Mouse (Mus musculus): ENCODE data around the gene Ubqln1.

- TF ChIP-seq CTCF (IDR thresholded peaks at IDR 0.05; ENCODE audit: control insufficient read depth, insufficient read depth, insufficient replicate concordance, low read depth, low read length) (peak; percentile 82), POLR2A (IDR thresholded peaks at IDR 0.05; ENCODE audit: control insufficient read depth, low read depth, low read length) (no peak)
Observed at GRCm38 (mm10) chr13:58188412-58188811, 27.0 kb downstream of the Ubqln1 start.
